Mouse (Mus musculus): ENCODE results near the gene Gdf11.

Gdf11 gene

DNA sequence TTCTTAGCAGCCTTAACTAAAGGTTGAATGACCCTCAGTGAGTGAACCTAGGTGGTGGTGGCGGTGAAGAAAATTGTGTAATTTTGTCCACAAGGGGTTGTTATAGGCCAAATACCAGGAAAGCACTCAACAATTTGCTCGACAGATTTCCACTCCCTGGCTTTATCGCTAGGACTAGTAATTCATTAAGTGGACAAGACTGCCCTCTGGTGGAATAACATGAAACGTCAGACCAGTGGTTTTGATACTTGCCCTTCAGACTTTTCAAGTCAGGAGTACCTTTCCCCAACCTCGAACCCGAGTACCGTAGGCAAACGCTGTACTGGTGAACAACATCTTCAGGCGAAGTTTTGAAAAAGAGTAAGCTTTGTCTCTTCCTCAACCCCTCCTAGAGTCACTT, 3.9 kb upstream of the Gdf11 start:
- DNase-seq (ENCODE audit: low spot score in 2 of 2): peak in 1 of 2 experiments; percentile 85

- no peak for DNase-seq (ENCODE audit: low spot score in 2 of 2)
Measured at GRCm38 (mm10) chr10:128892246-128892645, 728 bp upstream of the Gdf11 start.

DNA sequence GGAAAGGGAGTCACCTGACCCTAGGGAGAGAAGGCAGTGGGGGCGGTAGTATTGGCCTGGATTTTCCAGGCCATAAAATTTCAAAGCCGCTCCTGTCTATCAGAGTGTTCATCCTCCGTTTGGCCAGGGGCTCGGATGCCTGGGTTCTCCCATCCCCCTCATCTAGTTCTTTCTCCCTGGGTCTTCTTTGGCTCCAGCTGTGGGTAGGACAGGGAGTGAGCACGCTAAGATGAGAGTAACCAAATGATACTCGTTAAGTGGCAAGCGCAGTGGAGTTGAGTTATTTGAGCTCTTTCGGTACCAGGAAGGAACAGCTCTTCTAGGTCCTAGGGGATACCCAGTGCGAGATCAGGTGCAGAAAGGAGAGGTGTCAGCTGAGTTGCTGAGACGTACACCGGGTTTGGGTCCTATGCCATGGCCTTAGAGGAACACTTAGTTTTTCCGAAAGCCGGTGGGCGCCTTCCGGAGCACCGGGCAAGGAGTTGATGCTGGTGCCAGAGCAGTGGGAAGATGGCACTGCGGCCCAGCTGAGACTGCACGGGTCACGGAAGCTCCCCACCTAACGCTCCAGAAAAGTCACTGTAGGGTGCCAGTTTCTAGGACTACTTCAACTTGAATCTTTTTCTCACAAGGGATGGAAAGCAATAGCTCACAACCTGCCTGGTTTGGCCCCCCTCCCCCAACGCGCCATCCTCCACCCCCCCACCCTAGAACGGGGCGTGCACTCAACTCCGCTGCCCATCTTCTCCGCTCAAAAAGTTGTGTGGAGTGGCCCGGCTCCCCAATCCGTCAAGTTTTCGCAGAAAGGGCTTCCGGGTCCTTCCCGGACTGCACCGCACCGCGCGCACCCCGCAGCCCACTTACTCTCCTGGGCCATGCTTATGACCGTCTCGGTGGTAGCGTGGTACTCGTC, 879 bp downstream of the Gdf11 start:
- no peak for DNase-seq (ENCODE audit: low spot score in 2 of 2)

DNA sequence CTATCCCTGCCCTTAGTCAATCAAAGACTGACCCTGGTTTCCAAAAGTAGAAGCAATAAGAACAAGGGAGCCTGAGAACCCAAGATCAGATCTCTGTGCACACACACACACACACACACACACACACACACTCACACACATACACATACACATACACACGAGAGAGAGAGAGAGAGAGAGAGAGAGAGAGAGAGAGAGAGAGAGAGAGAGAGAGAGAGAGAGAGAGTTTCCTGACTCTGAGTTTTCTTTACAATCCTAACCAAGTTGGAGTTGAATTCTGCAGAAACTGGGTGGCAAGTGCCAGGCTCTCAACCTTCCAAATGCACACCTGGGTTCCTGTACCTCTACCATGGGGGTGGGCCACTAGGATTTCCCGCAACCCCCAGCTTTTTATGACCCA, 1.7 kb downstream of the Gdf11 start:
- DNase-seq (ENCODE audit: low spot score in 2 of 2): no peak

DNA sequence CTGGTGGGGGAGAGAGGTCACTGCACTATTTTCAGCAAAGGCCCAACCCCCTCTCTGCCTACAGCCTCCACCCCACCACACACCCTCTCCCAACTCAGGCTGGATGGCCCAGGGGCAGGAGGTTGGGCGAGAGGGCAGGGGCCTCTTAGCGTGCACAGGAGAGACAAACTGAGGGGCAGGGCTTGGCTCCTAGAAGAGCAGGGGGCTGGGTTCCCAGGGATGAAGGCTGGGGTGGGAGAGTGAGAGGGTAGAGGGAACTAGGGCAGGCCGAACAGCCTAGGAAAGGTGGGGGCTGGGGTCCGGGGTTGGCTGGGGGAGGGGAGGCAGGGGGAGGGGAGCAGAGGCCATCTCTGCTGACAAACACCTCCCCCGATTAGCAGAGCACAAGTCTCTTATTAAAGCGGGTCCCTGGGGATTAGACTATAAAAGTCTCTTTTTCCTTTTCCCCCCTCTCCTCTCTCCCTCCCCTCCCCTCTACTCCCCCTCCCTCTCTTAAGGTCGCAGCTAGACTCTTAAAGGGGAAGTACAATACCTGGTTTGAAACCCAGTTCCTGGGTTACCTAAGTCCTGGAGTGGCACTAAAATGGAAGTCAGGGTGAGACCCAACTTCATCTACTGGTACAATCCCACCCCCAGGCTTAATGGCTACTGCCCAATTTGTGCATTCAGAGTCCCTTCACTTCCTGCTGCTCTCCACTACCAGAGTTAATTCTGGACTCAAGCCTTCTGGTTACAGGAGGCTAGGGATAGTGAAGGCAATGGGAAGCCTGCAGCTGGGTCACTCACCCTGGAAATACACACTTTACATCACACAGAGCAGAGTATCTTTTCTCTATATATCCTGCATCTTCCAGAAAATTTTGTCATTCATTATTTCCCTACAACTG, 2.3 kb downstream of the Gdf11 start:
- peak in 1 of 2 experiments; percentile 8 for DNase-seq (ENCODE audit: low spot score in 2 of 2)

DNA sequence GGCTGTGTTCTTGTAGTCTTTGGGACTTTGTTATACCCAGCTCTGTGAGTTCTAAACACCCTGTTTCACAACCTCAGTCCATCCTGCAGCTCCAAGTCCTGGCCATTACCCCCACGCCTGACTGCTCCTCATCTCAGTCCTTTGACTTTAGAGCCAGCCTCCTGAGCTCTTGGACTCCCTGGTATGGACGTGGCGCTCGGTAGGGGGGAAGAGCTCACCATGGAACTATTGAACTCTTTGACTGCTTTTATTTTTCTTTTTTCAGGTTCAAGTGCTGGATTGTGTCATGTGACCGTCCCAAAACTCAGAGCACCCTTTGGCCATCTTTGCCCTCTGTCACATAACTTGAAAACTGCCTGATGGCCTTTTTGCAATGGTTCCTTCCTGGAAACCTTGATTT, 9.5 kb downstream of the Gdf11 start:
- no peak for DNase-seq (ENCODE audit: low spot score in 2 of 2)

DNA sequence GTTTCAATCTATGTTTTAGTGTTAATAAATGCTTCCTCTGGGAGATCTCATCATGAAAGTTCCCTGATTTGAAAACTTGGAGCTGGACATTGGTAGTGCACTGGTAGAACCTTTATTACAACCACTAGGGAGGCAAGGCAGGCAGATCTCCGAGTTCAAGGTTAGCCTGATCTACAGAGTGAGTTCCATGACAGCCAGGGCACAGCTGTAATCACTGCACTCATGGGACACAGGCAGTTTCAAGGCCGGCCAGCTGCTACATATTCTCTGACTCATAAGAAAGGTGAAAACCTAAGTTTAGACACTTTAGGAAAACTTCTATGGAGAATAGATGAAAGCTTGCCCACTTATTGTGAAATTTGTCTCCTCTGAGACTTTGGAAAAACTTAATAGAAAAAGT, 12.7 kb downstream of the Gdf11 start:
- DNase-seq (ENCODE audit: low spot score in 2 of 2): no peak

DNA sequence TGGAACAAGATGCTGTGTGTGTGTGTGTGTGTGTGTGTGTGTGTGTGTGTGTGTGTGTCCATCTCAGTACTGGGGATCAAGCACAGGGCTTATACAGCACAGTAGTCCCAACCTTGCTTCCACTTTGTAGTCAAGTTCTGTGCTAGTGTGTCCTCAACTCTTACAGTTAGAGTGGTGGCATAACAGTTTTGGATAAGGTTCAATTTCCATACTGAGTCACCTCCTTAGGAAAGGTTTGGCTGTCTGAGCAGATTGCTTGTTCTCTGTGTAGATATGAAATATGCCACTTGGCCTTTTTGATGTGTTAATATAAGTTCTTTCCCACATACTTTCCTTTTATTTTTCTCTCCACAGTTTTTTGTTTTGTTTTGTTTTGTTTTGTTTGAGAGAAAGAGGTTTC, 13.2 kb downstream of the Gdf11 start:
- no peak for DNase-seq (ENCODE audit: low spot score in 2 of 2)

DNA sequence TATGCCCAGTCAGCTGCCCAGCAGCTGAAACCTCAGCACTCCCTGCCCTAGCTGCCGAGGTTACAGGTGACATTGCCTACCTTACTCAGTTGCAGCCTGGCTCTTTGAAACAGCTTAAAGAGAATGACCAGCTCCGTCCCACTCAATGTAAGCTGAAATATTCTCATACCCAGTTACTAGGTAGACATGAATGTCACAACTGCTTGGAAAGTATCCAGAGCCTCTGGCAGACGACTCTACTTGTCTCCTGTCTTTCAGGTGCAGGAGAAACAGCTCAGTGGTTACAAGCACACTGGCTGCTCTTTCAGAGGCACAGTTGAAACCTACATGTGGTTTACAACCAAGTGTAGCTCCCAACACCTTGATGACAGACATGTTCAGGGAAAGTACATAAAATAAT, 21.2 kb downstream of the Gdf11 start:
- no peak for DNase-seq (ENCODE audit: low spot score in 2 of 2)

- no peak for DNase-seq (ENCODE audit: low spot score in 2 of 2)
Measured at GRCm38 (mm10) chr10:128866518-128866917, 25.0 kb downstream of the Gdf11 start.

DNA sequence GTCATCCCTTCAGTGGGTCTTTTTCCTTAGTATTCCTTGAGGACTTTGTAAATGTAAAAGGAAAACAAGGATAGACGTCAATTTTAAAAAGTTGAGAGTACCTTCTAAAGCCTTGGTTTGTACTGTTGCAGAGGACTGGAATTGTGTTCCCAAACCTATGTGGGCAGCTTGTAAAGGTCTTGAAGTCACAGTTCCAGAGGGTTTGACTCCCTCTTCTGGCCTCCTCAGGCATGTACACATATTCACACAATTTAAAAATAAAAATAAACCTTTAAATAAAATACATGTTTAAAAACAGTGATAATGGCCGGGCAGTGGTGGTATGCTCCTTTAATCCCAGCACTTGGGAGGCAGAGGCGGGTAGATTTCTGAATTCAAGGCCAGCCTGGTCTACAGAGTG, 25.5 kb downstream of the Gdf11 start:
- no peak for DNase-seq (ENCODE audit: low spot score in 2 of 2)

GRCm38 (mm10) chr10:128861176-128861575, 30.3 kb downstream of the Gdf11 start:
- DNase-seq (ENCODE audit: low spot score in 2 of 2): no peak

DNA sequence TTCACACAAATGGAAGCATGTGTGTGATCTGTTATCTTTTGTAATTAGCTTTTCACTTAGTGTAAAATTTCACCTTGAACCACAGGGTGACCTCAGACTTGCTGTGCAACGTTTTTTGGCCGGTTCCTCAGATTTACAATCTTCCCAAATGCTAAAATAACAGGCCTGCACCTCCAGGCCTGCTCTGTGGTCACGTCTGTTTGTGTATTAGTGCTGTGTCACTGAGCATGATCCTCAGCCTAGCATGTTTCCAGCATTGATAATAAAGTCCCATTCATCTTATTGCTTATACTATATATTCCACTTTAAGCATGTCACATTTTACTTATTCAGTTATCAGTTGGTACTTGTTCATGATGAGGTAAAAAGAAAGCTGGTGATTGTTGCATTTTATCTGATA, 41.2 kb downstream of the Gdf11 start:
- no peak for DNase-seq (ENCODE audit: low spot score in 2 of 2)

DNA sequence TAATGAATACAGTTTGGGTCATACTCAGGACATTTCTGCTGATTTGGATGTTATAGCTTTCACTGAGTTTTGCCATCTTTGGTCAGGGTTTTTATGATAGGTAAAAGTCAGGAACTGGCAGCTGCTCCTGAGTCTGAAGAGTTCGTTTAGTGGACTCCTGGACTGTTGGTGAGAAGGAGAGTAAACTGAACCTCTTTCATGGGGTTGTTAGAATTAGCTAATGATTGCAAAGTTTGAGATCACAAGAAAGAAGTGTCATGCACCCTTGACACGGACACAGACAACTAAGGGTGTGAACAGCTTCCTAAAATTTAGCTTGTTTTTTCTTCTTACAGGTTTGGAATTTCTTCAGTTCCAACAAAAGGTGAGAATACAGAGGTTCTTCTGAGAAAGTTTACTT, 43.1 kb downstream of the Gdf11 start:
- no peak for DNase-seq (ENCODE audit: low spot score in 2 of 2)

DNA sequence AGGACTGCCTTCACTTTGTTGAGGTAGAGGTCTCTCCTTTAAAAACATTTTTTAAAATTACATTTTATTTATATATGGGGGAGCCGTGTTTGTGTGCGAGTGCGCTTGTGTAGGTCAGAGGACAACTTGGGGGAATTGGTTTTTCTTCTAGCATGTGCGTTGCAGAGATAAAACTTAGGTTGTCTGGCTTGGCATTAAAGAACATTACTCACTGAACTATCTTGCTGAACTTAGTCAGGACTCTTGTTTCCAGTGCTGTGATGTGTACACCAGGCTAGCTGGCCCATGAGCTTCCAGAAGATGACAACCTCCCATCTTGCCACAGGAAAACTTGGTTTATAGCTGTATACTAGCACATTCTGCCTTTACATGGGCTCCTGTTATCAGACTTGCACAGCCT, 44.9 kb downstream of the Gdf11 start:
- no peak for DNase-seq (ENCODE audit: low spot score in 2 of 2)

DNA sequence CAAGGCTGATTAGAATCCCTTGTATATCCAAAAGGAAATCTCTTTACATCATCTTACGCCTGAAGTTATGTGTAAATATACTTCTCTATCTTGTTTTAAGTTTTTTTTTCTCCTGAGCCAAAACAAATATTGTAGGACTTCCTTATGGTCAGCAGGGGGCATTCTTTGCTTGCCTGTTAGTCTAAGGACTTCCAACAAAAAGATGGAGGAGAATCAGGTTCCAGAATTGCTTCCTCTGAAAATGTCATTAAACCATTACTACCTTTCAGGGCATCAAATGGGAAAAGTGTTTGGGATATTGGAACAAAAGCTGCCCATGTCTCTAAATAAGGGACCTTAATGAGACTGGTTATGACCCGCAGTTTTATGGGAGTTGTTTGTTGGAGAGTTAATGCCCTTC, 46.0 kb downstream of the Gdf11 start:
- DNase-seq (ENCODE audit: low spot score in 2 of 2): peak in 1 of 2 experiments; percentile 1

- DNase-seq (ENCODE audit: low spot score in 2 of 2): no peak
Measured at GRCm38 (mm10) chr10:128843260-128843659, 48.3 kb downstream of the Gdf11 start.

- DNase-seq (ENCODE audit: low spot score in 2 of 2): no peak
Measured at GRCm38 (mm10) chr10:128840612-128841011, 50.9 kb downstream of the Gdf11 start.

- no peak for DNase-seq (ENCODE audit: low spot score in 2 of 2)
Measured at GRCm38 (mm10) chr10:128839434-128839833, 52.1 kb downstream of the Gdf11 start.

GRCm38 (mm10) chr10:128837400-128837799, 54.1 kb downstream of the Gdf11 start:
- DNase-seq (ENCODE audit: low spot score in 2 of 2): no peak
